Mouse (Mus musculus) ES-Bruce4 (cell line): ENCODE results near the gene Apopt1. TPM values are rescaled to one million over a fixed set of nuclear protein-coding genes. Genes with fewer than 3 reads are reported as not detected.

Experiments
- H3K27ac ChIP-seq: 2 replicates; pipeline ENCODE4 v1.5.1; 2012; ENCODE audit warnings: low read length, inconsistent platforms; ENCODE audit not compliant: insufficient read depth
- H3K27me3 ChIP-seq: 2 replicates; pipeline ENCODE4 v1.6.1; 2012; ENCODE audit warnings: mild to moderate bottlenecking, low read length, inconsistent platforms; ENCODE audit not compliant: control insufficient read depth, poor library complexity, insufficient read depth, severe bottlenecking
- H3K36me3 ChIP-seq: 2 replicates; pipeline ENCODE4 v1.6.1; 2012; ENCODE audit warnings: inconsistent platforms, mild to moderate bottlenecking, low read length, moderate library complexity; ENCODE audit not compliant: control insufficient read depth, poor library complexity, insufficient read depth, severe bottlenecking
- H3K4me1 ChIP-seq: one replicate; pipeline ENCODE4 v1.8.1; 2011; ENCODE audit warnings: low read length; ENCODE audit not compliant: control insufficient read depth, insufficient read depth
- H3K4me3 ChIP-seq: 2 replicates; pipeline ENCODE4 v1.5.1; 2011; ENCODE audit warnings: low read depth, mild to moderate bottlenecking, low read length
- H3K9ac ChIP-seq: 2 replicates; pipeline ENCODE4 v1.6.1; 2012; ENCODE audit warnings: low read depth, mild to moderate bottlenecking, inconsistent platforms; ENCODE audit not compliant: poor library complexity, severe bottlenecking
- H3K9me3 ChIP-seq: replicated peaks from 2 replicates; pipeline ENCODE4 v1.6.1; 2012; ENCODE audit warnings: mild to moderate bottlenecking, low read length, inconsistent platforms; ENCODE audit not compliant: control insufficient read depth, poor library complexity, insufficient read depth, severe bottlenecking
- CTCF ChIP-seq: IDR thresholded peaks from one replicate; pipeline ENCODE4 v1.8.1; 2011; ENCODE audit warnings: low read depth, low read length
- EP300 ChIP-seq: IDR thresholded peaks from 2 replicates; pipeline ENCODE4 v1.6.1; 2011; ENCODE audit warnings: low read depth, low read length; ENCODE audit not compliant: insufficient read depth
- POLR2A ChIP-seq: IDR thresholded peaks from one replicate; pipeline ENCODE4 v1.8.1; 2011; ENCODE audit warnings: low read length; ENCODE audit not compliant: insufficient read depth
- polyA plus RNA-seq: library from polyadenylated mRNA; stranded (reverse); fragments of >200 nt; gene quantifications from 2 replicates; pipeline ENCODE4 v1.2.4, GENCODE M21; 2011; ENCODE audit warnings: low read depth; ENCODE audit not compliant: missing spikeins, insufficient read depth, insufficient read length

Apopt1 gene
- polyA plus RNA-seq, 1 experiment: 49.4 TPM

- Histone ChIP-seq H3K9me3 (no peaks in the 10 kb centered on the region), H3K4me1 (peaks cover 2% of the 10 kb centered on the region), H3K27me3 (no peaks in the 10 kb centered on the region), H3K27ac (no peak overlapping the region), H3K9ac (no peak overlapping the region), H3K4me3 (no peak overlapping the region), H3K36me3 (no peaks in the 10 kb centered on the region)
- no peak for TF ChIP-seq EP300
- TF ChIP-seq CTCF: no peak
- no peak for TF ChIP-seq POLR2A
Measured at GRCm38 (mm10) chr12:111756698-111757082, 43.6 kb downstream of the Apopt1 start.

- H3K4me3 ChIP-seq: peak overlapping the region; percentile 93
- no peaks in the 10 kb centered on the region for H3K36me3 ChIP-seq
- no peak overlapping the region for H3K27ac ChIP-seq
- H3K9me3 ChIP-seq: no peaks in the 10 kb centered on the region
- peak overlapping the region; percentile 72 for H3K9ac ChIP-seq
- H3K27me3 ChIP-seq: no peaks in the 10 kb centered on the region
- TF ChIP-seq CTCF (no peak), EP300 (no peak), POLR2A (no peak)
- peaks cover 5% of the 10 kb centered on the region for H3K4me1 ChIP-seq
Measured at GRCm38 (mm10) chr12:111757561-111758325, 44.7 kb downstream of the Apopt1 start.

- Histone ChIP-seq H3K4me1 (peaks cover 5% of the 10 kb centered on the region), H3K4me3 (peak within 1 kb of the TSS; percentile 93), H3K27me3 (no peaks in the 10 kb centered on the region), H3K9ac (peak within 1 kb of the TSS; percentile 72), H3K9me3 (no peaks in the 10 kb centered on the region), H3K36me3 (no peaks in the 10 kb centered on the region), H3K27ac (no peak within 1 kb of the TSS)
- TF ChIP-seq POLR2A (peak; percentile 58), CTCF (no peak), EP300 (no peak)
Measured at GRCm38 (mm10) chr12:111758381-111759175, 45.5 kb downstream of the Apopt1 start, which contains the start of gene Klc1. TSS of gene Klc1 (plus strand) at chr12:111758849.

GRCm38 (mm10) chr12:111759176-111760061 is 46.4 kb downstream of the Apopt1 start:
- H3K4me1 ChIP-seq: peaks cover 5% of the 10 kb centered on the region
- peak overlapping the region; percentile 93 for H3K4me3 ChIP-seq
- peak overlapping the region; percentile 72 for H3K9ac ChIP-seq
- H3K36me3 ChIP-seq: no peaks in the 10 kb centered on the region
- H3K27ac ChIP-seq: no peak overlapping the region
- H3K27me3 ChIP-seq: no peaks in the 10 kb centered on the region
- no peak for TF ChIP-seq POLR2A
- TF ChIP-seq CTCF: no peak
- TF ChIP-seq EP300: no peak
- no peaks in the 10 kb centered on the region for H3K9me3 ChIP-seq

GRCm38 (mm10) chr12:111760306-111760908 is 47.3 kb downstream of the Apopt1 start:
- TF ChIP-seq POLR2A (no peak), EP300 (no peak), CTCF (no peak)
- Histone ChIP-seq H3K9ac (no peak overlapping the region), H3K4me1 (peaks cover 5% of the 10 kb centered on the region), H3K9me3 (no peaks in the 10 kb centered on the region), H3K27me3 (no peaks in the 10 kb centered on the region), H3K36me3 (no peaks in the 10 kb centered on the region), H3K27ac (no peak overlapping the region), H3K4me3 (no peak overlapping the region)
